Mouse (Mus musculus) 416B (cell line): ENCODE data around the gene Dnah10.

Experiments
- DNase-seq: peaks from one replicate; pipeline ENCODE4 v3.0.0; 2011; ENCODE audit warnings: low read depth

Dnah10 gene

GRCm38 (mm10) chr5:124868981-124869380, 144.1 kb downstream of the Dnah10 start:
- DNase-seq = peak; percentile 69

GRCm38 (mm10) chr5:124872033-124872432, 147.1 kb downstream of the Dnah10 start:
- peak; percentile 21 for DNase-seq

GRCm38 (mm10) chr5:124873096-124873495, 148.2 kb downstream of the Dnah10 start:
- DNase-seq = peak; percentile 90

GRCm38 (mm10) chr5:124873890-124874601, 149.2 kb downstream of the Dnah10 start:
- no peak for DNase-seq

GRCm38 (mm10) chr5:124879251-124879650, 154.4 kb downstream of the Dnah10 start:
- no peak for DNase-seq

- DNase-seq = no peak
Measured at GRCm38 (mm10) chr5:124879801-124880200, 154.9 kb downstream of the Dnah10 start.

GRCm38 (mm10) chr5:124883877-124884276, 159.0 kb downstream of the Dnah10 start:
- DNase-seq = no peak
